ENCODE assay signal across 8 mouse cellular contexts in the genomic region with DNA sequence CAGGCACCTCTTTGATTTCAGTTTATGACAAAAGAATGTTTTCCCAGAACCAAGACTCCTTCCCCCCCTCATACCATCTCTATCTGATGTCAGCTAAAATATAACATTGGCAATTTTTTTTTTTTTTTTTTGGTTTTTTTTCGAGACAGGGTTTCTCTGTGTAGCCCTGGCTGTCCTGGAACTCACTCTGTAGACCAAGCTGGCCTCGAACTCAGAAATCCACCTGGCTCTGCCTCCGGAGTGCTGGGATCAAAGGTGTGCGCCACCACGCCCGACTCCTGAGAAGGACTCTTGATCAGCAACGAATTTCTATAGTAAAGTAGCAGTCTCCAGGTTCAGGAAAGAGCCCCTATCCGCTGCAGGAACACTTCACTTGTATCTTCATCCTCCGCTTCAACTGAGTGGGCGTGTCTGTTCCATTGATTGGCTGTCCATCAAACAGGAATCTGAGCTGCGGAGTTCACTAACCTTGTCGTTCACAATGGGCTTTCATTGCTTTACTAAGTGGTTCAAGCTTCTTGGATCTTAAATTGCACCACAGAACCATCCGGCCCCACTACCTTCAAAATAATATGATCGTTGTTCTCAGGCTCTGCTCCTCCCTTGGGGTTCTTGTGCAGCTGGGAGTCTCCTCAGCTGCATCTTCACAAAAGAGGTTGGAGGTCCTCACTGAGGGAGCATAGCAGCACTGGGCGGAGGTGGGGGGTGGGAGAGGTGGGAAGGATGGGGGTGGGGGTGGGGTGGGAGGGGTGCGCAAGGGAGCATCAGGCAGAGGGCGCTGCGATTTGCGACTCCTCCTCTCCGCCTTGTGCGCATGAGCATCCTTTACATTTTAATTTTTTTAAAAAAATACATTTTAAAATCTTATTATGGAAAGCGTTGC. TPM values are rescaled to one million over a fixed set of nuclear protein-coding genes. Genes with fewer than 3 reads are reported as not detected.
A peak's percentile ranks its signal among the peaks of the same experiment; 100 is the strongest.
DNase-seq lines count a peak whose midpoint lies in the region; ATAC-seq lines count a peak whose summit lies in the region.

No protein-coding gene starts in this region.

- no peaks in the 10 kb centered on the region for H3K9me3 ChIP-seq in kidney, embryonic 16.5 days (ENCODE audit: low read length)
- no peaks in the 10 kb centered on the region for H3K9me3 ChIP-seq in hindbrain, embryonic 15.5 days
- H3K9me3 ChIP-seq in midbrain, embryonic 11.5 days (ENCODE audit: control insufficient read depth, low read length) = no peaks in the 10 kb centered on the region

- no peaks in the 10 kb centered on the region for H3K36me3 ChIP-seq in kidney, embryonic 16.5 days (ENCODE audit: insufficient read depth, low read length)
- H3K36me3 ChIP-seq in hindbrain, embryonic 15.5 days = no peaks in the 10 kb centered on the region
- H3K36me3 ChIP-seq in midbrain, embryonic 11.5 days (ENCODE audit: control insufficient read depth, insufficient read depth, low read length) = no peaks in the 10 kb centered on the region

- no peak overlapping the region; the same call in 1 of the 2 replicates for H3K9ac ChIP-seq in kidney, embryonic 16.5 days (replicated peaks; ENCODE audit: low read length)
- peak overlapping the region; percentile 40; the same call in 1 of the 2 replicates for H3K9ac ChIP-seq in hindbrain, embryonic 15.5 days
- peak overlapping the region; percentile 54 for H3K9ac ChIP-seq in midbrain, embryonic 11.5 days (ENCODE audit: low read length)

- ATAC-seq in kidney, embryonic 16.5 days (ENCODE audit: low FRiP score, low TSS enrichment) = no peak
- peak; percentile 86 for ATAC-seq in hindbrain, embryonic 15.5 days (ENCODE audit: low FRiP score, low read depth)
- ATAC-seq in midbrain, embryonic 11.5 days (ENCODE audit: low FRiP score) = peak; percentile 93

- 10% methylated on average over 22 of the region's 22 CpGs for WGBS in kidney, embryonic 16.5 days
- whole genome bisulfite sequencing in hindbrain, embryonic 15.5 days = 6% methylated on average over 22 of the region's 22 CpGs
- WGBS in midbrain, embryonic 11.5 days = 6% methylated on average over 22 of the region's 22 CpGs

- H3K4me1 ChIP-seq in kidney, embryonic 16.5 days (ENCODE audit: insufficient read depth, low read length) = 0 out of 2 replicates have a peak, but pooled peaks cover 6% of the 10 kb centered on the region
- peaks cover 11% of the 10 kb centered on the region; the same call in 1 of the 2 replicates for H3K4me1 ChIP-seq in hindbrain, embryonic 15.5 days (replicated peaks)
- H3K4me1 ChIP-seq in midbrain, embryonic 11.5 days (ENCODE audit: control insufficient read depth, insufficient read depth, low read length) = peaks cover 5% of the 10 kb centered on the region; the same call in 1 of the 2 replicates

- H3K27me3 ChIP-seq in kidney, embryonic 16.5 days (ENCODE audit: insufficient read depth, low read length) = no peaks in the 10 kb centered on the region
- no peaks in the 10 kb centered on the region for H3K27me3 ChIP-seq in hindbrain, embryonic 15.5 days
- no peaks in the 10 kb centered on the region for H3K27me3 ChIP-seq in midbrain, embryonic 11.5 days (ENCODE audit: control insufficient read depth, insufficient read depth, low read length)

- no peak for DNase-seq in kidney, adult 18-20 months
- peak; percentile 88 for DNase-seq in embryo, embryonic 10.5 days (ENCODE audit: low spot score)
- peak; percentile 96 for DNase-seq in midbrain, embryonic 11.5 days (ENCODE audit: low spot score, missing footprints)
- no peak for DNase-seq in gastrocnemius, adult 8-10 months (ENCODE audit: low spot score in 2 of 2)
- DNase-seq in urinary bladder, postnatal 4 days (ENCODE audit: low spot score in 2 of 2) = no peak
- DNase-seq in c-Kit-positive CD71-positive TER-119-positive erythroid progenitor cells, embryonic 14.5 days (ENCODE audit: low spot score) = no peak

- H3K27ac ChIP-seq in kidney, embryonic 16.5 days (ENCODE audit: low read length) = no peak overlapping the region
- H3K27ac ChIP-seq in hindbrain, embryonic 15.5 days (replicated peaks) = peak overlapping the region; percentile 79
- peak overlapping the region; percentile 63; the same call in 1 of the 2 replicates for H3K27ac ChIP-seq in midbrain, embryonic 11.5 days (ENCODE audit: low read depth, low read length)

- H3K4me2 ChIP-seq in kidney, embryonic 16.5 days (replicated peaks; ENCODE audit: low read depth, low read length) = peak overlapping the region; percentile 44
- peak overlapping the region; percentile 61 for H3K4me2 ChIP-seq in hindbrain, embryonic 15.5 days
- H3K4me2 ChIP-seq in midbrain, embryonic 11.5 days = peak overlapping the region; percentile 47

- H3K4me3 ChIP-seq in kidney, embryonic 16.5 days (ENCODE audit: low read length) = peak overlapping the region; percentile 29
- peak overlapping the region; percentile 49 for H3K4me3 ChIP-seq in hindbrain, embryonic 15.5 days
- peak overlapping the region; percentile 25 for H3K4me3 ChIP-seq in midbrain, embryonic 11.5 days (ENCODE audit: low read depth, low read length)

RNA-seq across cellular contexts. Expression of a gene that starts 14.1 kb away (rescaled TPM):
- 109 and 128 TPM in 2 replicates for polyA plus RNA-seq in kidney, embryonic 16.5 days (2015; fragmentation: Nextera tagmentation; extraction: Ambion mirVana)
- 253 and 257 TPM in 2 replicates for polyA plus RNA-seq in hindbrain, embryonic 15.5 days (2015; fragmentation: Nextera tagmentation; extraction: Ambion mirVana)
- polyA plus RNA-seq in midbrain, embryonic 11.5 days (2014; fragmentation: Nextera tagmentation; extraction: Ambion mirVana) = 469 and 508 TPM in 2 replicates
- 10 to 100 TPM; 13.3 to 16.7 (median 15.2) TPM for total RNA-seq in gastrocnemius, adult 8-10 months (2022)

RNA-seq across cellular contexts. Expression of a gene that starts 24.9 kb away (rescaled TPM):
- polyA plus RNA-seq in kidney, embryonic 16.5 days (2015; fragmentation: Nextera tagmentation; extraction: Ambion mirVana) = 3.7 and 4.3 TPM in 2 replicates
- 4.0 and 4.4 TPM in 2 replicates for polyA plus RNA-seq in hindbrain, embryonic 15.5 days (2015; fragmentation: Nextera tagmentation; extraction: Ambion mirVana)
- polyA plus RNA-seq in midbrain, embryonic 11.5 days (2014; fragmentation: Nextera tagmentation; extraction: Ambion mirVana) = 4.1 and 5.0 TPM in 2 replicates
- under 1 TPM; 0.29 to 0.61 (median 0.40) TPM for total RNA-seq in gastrocnemius, adult 8-10 months (2022)

Comparison
In these comparisons a context has a peak if more than half of its experiments do, and no peak if none do; other contexts are left out.
1. DNase-seq: peak in embryo, embryonic 10.5 days (single experiment) and midbrain, embryonic 11.5 days (single experiment); none in kidney, adult 18-20 months (single experiment), gastrocnemius, adult 8-10 months (0 of 2), urinary bladder, postnatal 4 days (0 of 2) and c-Kit-positive CD71-positive TER-119-positive erythroid progenitor cells, embryonic 14.5 days (single experiment).
2. Peak in every context shown above with its lines, with median percentiles within 50 percentile points of each other: H3K4me2 ChIP-seq and H3K4me3 ChIP-seq.